Mouse (Mus musculus) stomach, embryonic 16.5 days (tissue): Measurements from ENCODE around the gene R3hdm2. TPM values are rescaled to one million over a fixed set of nuclear protein-coding genes. Genes with fewer than 3 reads are reported as not detected.

Experiments used
- ATAC-seq: fragments of 200-750 bp; cut with Nextera tagmentation; 2 replicates; pipeline ENCODE4 v1.8.0; 2017; ENCODE audit warnings: moderate number of reproducible peaks, moderate TSS enrichment; ENCODE audit not compliant: insufficient read depth, low FRiP score
- H3K27ac ChIP-seq: fragments of 300-500 bp; sonication (generic); 2 replicates; pipeline ENCODE4 v1.5.1; 2014; ENCODE audit warnings: low read length
- H3K27me3 ChIP-seq: fragments of 300-500 bp; sonication (generic); 2 replicates; pipeline ENCODE4 v1.6.1; 2014; ENCODE audit warnings: low read length, control low read depth, mixed read lengths; ENCODE audit not compliant: control insufficient read depth, insufficient read depth
- H3K36me3 ChIP-seq: fragments of 300-500 bp; sonication (generic); 2 replicates; pipeline ENCODE4 v1.6.1; 2014; ENCODE audit warnings: low read length; ENCODE audit not compliant: control insufficient read depth, insufficient read depth
- H3K4me1 ChIP-seq: fragments of 300-500 bp; sonication (generic); 2 replicates; pipeline ENCODE4 v1.6.1; 2014; ENCODE audit warnings: low read length, control low read depth, mixed read lengths; ENCODE audit not compliant: control insufficient read depth, insufficient read depth
- H3K4me2 ChIP-seq: fragments of 300-500 bp; sonication (generic); 2 replicates; pipeline ENCODE4 v1.6.1; 2014; ENCODE audit warnings: low read depth, low read length, mixed read lengths
- H3K4me3 ChIP-seq: fragments of 300-500 bp; sonication (generic); replicated peaks from 2 replicates; pipeline ENCODE4 v1.5.1; 2014; ENCODE audit warnings: mild to moderate bottlenecking, low read length
- H3K9ac ChIP-seq: fragments of 300-500 bp; sonication (generic); 2 replicates; pipeline ENCODE4 v1.6.1; 2014; ENCODE audit warnings: low read length
- H3K9me3 ChIP-seq: fragments of 300-500 bp; sonication (generic); replicated peaks from 2 replicates; pipeline ENCODE4 v1.6.1; 2016; ENCODE audit warnings: low read length, control low read depth; ENCODE audit not compliant: control insufficient read depth
- WGBS: fragments of 180-500 bp; shearing (Covaris S2); extraction: QIAGEN DNeasy Blood & Tissue Kit; methylation state at CpG from one replicate; pipeline ENCODE4 v1.1.7; 2014; 5-methylcytosine and 5-hydroxymethylcytosine counted together
- polyA plus RNA-seq: library from polyadenylated mRNA; unstranded; fragments of >200 nt; fragmentation: Nextera tagmentation; extraction: Ambion mirVana; gene quantifications from 2 replicates; pipeline ENCODE4 v1.2.1, GENCODE M21; 2015

The R3hdm2 gene
- polyA plus RNA-seq, 1 experiment from 2014 or later: 22.5 TPM

DNA sequence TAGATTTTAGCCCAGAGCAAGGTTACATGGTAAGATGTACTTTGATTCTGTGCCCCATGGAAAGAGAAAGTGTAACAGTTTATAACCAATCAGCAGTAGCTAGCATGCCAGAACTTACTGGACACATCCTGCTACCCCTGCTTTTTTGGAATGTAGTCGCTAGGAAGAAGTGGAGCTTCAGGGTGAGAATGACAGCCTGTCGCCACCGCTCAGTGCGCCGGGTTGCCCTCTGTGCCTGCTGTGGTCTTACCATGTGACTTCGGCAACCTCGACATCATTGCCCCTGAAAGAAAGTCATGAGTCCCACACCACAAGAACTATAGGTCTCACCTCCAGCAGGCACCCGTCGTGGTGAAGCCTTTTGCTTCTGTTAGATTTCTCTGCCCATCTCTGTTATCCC, 92.6 kb downstream of the R3hdm2 start:
- ATAC-seq: no peak
- no peak overlapping the region for H3K4me3 ChIP-seq
- peaks cover 5% of the 10 kb centered on the region; the same call in 1 of the 2 replicates for H3K36me3 ChIP-seq
- no peak overlapping the region for H3K4me2 ChIP-seq
- H3K27ac ChIP-seq: no peak overlapping the region
- no peaks in the 10 kb centered on the region for H3K9me3 ChIP-seq
- no peaks in the 10 kb centered on the region for H3K27me3 ChIP-seq
- 79% methylated on average over 9 of the region's 9 CpGs for WGBS
- no peak overlapping the region for H3K9ac ChIP-seq
- no peaks in the 10 kb centered on the region for H3K4me1 ChIP-seq

DNA sequence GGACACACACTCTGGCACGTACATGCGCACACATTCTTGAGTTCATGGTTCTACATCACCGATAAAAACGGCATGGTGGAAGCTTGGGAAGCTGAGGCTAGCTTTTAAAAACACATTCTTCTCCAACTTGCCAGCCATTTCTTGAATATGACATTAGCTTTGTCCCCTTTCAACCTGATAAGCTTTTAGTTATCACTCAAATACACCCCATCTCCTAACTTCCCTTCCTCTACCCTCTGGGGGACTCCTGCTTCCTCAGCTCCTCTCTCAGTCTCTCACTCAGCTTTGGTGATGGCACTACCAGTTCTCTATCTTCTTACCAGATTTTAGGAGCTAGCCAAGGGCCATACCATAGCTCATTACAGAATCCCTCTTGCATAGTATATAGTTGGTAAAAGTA, 95.0 kb downstream of the R3hdm2 start:
- no peaks in the 10 kb centered on the region for H3K4me1 ChIP-seq
- H3K9ac ChIP-seq: no peak overlapping the region
- no peak overlapping the region for H3K27ac ChIP-seq
- H3K4me2 ChIP-seq: no peak overlapping the region
- no peaks in the 10 kb centered on the region for H3K9me3 ChIP-seq
- no peaks in the 10 kb centered on the region for H3K27me3 ChIP-seq
- ATAC-seq: no peak
- H3K36me3 ChIP-seq: peaks cover 5% of the 10 kb centered on the region; the same call in 1 of the 2 replicates
- H3K4me3 ChIP-seq: no peak overlapping the region
- WGBS: 94% methylated on average over 4 of the region's 4 CpGs

DNA sequence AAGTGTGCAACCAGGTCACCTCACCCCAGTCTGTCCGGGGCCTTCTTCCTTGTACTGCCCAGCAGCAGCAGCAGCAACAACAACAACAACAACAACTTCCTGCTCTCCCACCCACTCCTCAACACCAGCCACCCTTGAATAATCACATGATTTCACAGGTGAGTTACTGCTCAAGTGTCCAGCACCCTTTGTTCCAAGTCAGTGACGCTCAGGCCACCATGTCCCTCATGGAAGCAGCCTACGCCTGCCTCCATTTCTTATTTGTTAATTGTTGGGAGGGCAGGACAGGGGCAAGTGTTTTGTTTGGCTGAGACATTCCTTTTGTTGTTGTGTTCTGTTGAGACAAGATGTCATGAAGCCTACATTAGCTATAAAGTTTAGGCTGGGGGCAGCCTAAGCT, 96.4 kb downstream of the R3hdm2 start:
- 82% methylated on average over 3 of the region's 3 CpGs for WGBS
- H3K4me1 ChIP-seq: no peaks in the 10 kb centered on the region
- peaks cover 5% of the 10 kb centered on the region; the same call in 1 of the 2 replicates for H3K36me3 ChIP-seq
- H3K4me2 ChIP-seq: no peak overlapping the region
- no peak overlapping the region for H3K4me3 ChIP-seq
- no peaks in the 10 kb centered on the region for H3K9me3 ChIP-seq
- H3K27ac ChIP-seq: no peak overlapping the region
- no peak for ATAC-seq
- no peak overlapping the region for H3K9ac ChIP-seq
- no peaks in the 10 kb centered on the region for H3K27me3 ChIP-seq

DNA sequence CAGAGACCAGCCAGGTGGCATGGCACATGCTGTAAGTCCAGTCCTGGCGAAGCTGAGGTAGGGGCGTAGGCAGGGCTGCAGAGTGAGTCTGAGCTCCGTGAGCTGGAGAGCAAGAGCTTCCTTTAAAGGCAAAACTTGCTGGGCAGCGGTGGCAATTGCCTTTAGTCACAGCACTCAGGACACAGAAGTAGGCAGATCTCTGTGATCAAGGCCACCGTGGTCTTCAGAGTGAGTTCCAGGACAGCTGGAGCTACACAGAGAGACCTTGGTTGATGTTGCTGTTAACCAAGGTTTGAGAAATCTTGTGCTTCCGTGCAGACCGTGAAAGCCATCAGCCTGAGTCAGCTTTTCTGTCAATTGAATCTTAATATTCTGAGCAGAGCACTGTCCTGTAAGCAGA, 97.2 kb downstream of the R3hdm2 start:
- Histone ChIP-seq H3K4me2 (no peak overlapping the region), H3K4me3 (no peak overlapping the region), H3K9me3 (no peaks in the 10 kb centered on the region), H3K27ac (no peak overlapping the region), H3K4me1 (no peaks in the 10 kb centered on the region), H3K27me3 (no peaks in the 10 kb centered on the region), H3K36me3 (no peaks in the 10 kb centered on the region), H3K9ac (no peak overlapping the region)
- 82% methylated on average over 7 of the region's 7 CpGs for WGBS
- no peak for ATAC-seq

GRCm38 (mm10) chr10:127479131-127479530, 99.0 kb downstream of the R3hdm2 start:
- ATAC-seq: no peak
- H3K4me3 ChIP-seq: no peak overlapping the region
- H3K27ac ChIP-seq: no peak overlapping the region
- WGBS: 97% methylated on average over 4 of the region's 4 CpGs
- no peak overlapping the region for H3K4me2 ChIP-seq
- H3K9me3 ChIP-seq: no peaks in the 10 kb centered on the region
- H3K4me1 ChIP-seq: no peaks in the 10 kb centered on the region
- H3K27me3 ChIP-seq: no peaks in the 10 kb centered on the region
- H3K36me3 ChIP-seq: no peaks in the 10 kb centered on the region
- H3K9ac ChIP-seq: no peak overlapping the region

DNA sequence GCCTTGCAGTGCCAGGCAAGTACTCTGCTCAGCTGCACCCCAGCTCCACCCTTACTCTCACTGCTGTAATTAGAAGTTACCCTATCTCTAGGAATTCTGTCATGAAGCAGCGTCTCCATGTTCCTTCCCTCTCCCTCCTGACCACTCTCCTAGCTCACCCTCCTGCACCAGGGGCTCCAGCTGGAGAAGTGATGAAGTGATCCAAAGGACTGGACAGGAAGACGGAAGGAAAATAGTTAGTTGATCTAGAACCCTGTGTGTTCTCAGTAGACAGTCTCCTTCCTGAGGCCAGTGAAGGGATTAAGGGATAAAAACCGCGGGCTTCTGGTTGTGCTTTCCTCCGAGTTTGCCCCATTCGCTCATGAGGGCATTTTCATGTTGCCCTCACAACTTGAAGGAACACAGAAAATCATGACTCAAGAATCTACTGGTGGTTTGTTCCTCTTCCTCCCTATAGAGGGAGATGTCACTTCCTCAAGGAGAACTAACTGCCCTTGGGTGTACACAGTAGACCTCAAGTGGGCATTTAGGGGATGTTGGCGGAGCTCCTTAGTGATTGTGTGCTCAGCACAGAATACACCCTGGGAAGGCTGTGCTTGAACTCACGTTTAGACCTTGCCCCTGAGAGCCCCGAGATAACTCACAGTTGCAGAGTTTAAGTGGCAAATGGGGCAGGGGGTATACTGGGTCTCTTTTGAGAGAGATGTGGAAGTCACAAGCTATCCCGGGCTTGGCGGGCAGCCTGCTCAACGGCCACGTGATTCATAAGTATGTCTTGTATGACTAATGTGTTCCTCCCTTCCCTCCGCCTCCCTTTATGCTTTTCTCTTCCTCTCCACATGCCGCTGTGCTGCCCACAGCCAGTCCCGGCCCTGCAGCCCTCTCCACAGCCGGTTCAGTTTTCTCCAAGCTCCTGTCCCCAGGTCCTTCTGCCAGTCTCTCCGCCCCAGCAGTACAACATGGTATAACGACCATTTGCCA, 101.0 kb downstream of the R3hdm2 start:
- no peak overlapping the region for H3K4me2 ChIP-seq
- no peaks in the 10 kb centered on the region for H3K4me1 ChIP-seq
- H3K36me3 ChIP-seq: peaks cover 11% of the 10 kb centered on the region; the same call in 1 of the 2 replicates
- no peaks in the 10 kb centered on the region for H3K9me3 ChIP-seq
- WGBS: 67% methylated on average over 19 of the region's 19 CpGs
- no peak overlapping the region for H3K4me3 ChIP-seq
- H3K27me3 ChIP-seq: no peaks in the 10 kb centered on the region
- H3K9ac ChIP-seq: no peak overlapping the region
- peak; percentile 65; the same call in 1 of the 2 replicates for ATAC-seq
- H3K27ac ChIP-seq: no peak overlapping the region

DNA sequence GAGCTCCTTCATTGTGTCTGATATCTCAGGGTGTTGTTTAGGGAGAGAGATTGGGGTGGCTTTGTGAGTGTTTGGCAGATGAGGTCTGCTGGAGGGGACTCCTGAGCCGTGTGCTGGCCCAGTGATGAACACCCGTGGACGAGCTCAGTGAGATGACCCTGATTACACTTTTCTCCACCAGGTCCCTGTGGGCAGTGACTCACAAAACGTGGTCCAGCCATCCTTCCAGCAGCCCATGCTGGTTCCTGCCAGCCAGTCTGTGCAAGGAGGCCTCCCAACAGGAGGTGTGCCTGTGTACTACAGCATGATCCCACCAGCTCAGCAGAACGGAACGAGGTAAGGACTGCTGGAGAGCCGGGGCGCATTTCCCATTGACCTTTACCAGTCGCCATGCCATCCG, 105.1 kb downstream of the R3hdm2 start:
- Histone ChIP-seq H3K4me2 (no peak overlapping the region), H3K36me3 (peaks cover 11% of the 10 kb centered on the region; the same call in 1 of the 2 replicates), H3K9ac (no peak overlapping the region), H3K27me3 (no peaks in the 10 kb centered on the region), H3K27ac (no peak overlapping the region), H3K9me3 (no peaks in the 10 kb centered on the region), H3K4me1 (no peaks in the 10 kb centered on the region), H3K4me3 (no peak overlapping the region)
- WGBS: 88% methylated on average over 10 of the region's 10 CpGs
- ATAC-seq: no peak

GRCm38 (mm10) chr10:127488856-127489255, 108.7 kb downstream of the R3hdm2 start:
- Histone ChIP-seq H3K4me1 (no peaks in the 10 kb centered on the region), H3K36me3 (peaks cover 24% of the 10 kb centered on the region; the same call in 1 of the 2 replicates), H3K4me2 (no peak overlapping the region), H3K9me3 (no peaks in the 10 kb centered on the region), H3K27ac (no peak overlapping the region), H3K9ac (no peak overlapping the region), H3K4me3 (no peak overlapping the region), H3K27me3 (no peaks in the 10 kb centered on the region)
- ATAC-seq: no peak
- 88% methylated on average over 7 of the region's 7 CpGs for WGBS
